Comparison of ENCODE assay signal across 25 mouse cellular contexts in genomic region chr4:142188501-142188900, GRCm38 (mm10). TPM values are rescaled to one million over a fixed set of nuclear protein-coding genes. Genes with fewer than 3 reads are reported as not detected.
A peak's percentile ranks its signal among the peaks of the same experiment; 100 is the strongest.
DNase-seq lines count a peak whose midpoint lies in the region; ATAC-seq and TF ChIP-seq lines count a peak whose summit lies in the region.
"Had no signal": no experiment of that assay in that cellular context is flagged by ENCODE, and none has a peak within 500 bp of the region (broad histone marks: within the 10 kb centered on the region; RNA-seq: fewer than 3 reads in every experiment).

No protein-coding gene starts in this region.

- no peak for ATAC-seq in hindbrain, embryonic 13.5 days (ENCODE audit: low FRiP score)
- ATAC-seq in hindbrain, embryonic 12.5 days (ENCODE audit: low FRiP score): no peak
- no peak for ATAC-seq in midbrain, postnatal 0 days (ENCODE audit: low FRiP score)
- no peak for ATAC-seq in midbrain, embryonic 16.5 days
- ATAC-seq: forebrain, postnatal 0 days; Patski had no signal

- TF ChIP-seq CTCF in midbrain, postnatal 0 days (IDR thresholded peaks at IDR 0.05): no peak

- H3K27ac ChIP-seq in hindbrain, embryonic 13.5 days: peak overlapping the region; percentile 8; the same call in 1 of the 2 replicates
- no peak overlapping the region for H3K27ac ChIP-seq in hindbrain, embryonic 12.5 days
- peak overlapping the region; percentile 38; the same call in 1 of the 2 replicates for H3K27ac ChIP-seq in midbrain, postnatal 0 days (ENCODE audit: low read depth, low read length)
- no peak overlapping the region; the same call in 1 of the 2 replicates for H3K27ac ChIP-seq in midbrain, embryonic 16.5 days (ENCODE audit: low read length)
- H3K27ac ChIP-seq: forebrain, embryonic 10.5 days; gastrocnemius, adult 2 months; heart, embryonic 15.5 days; hindbrain, embryonic 10.5 days; hindbrain, embryonic 15.5 days had no signal

- H3K27me3 ChIP-seq in hindbrain, embryonic 13.5 days: no peaks in the 10 kb centered on the region
- H3K27me3 ChIP-seq in hindbrain, embryonic 12.5 days: no peaks in the 10 kb centered on the region
- H3K27me3 ChIP-seq in midbrain, postnatal 0 days (ENCODE audit: insufficient read depth, low read length): no peaks in the 10 kb centered on the region
- H3K27me3 ChIP-seq in midbrain, embryonic 16.5 days (ENCODE audit: control insufficient read depth, insufficient read depth, low read depth, low read length): no peaks in the 10 kb centered on the region
- H3K27me3 ChIP-seq: heart, embryonic 12.5 days; heart, embryonic 15.5 days; hindbrain, embryonic 15.5 days; Patski had no signal

- peaks cover 16% of the 10 kb centered on the region for H3K4me1 ChIP-seq in hindbrain, embryonic 13.5 days (replicated peaks)
- peaks cover 12% of the 10 kb centered on the region; the same call in 1 of the 2 replicates for H3K4me1 ChIP-seq in hindbrain, embryonic 12.5 days
- H3K4me1 ChIP-seq in midbrain, postnatal 0 days (ENCODE audit: insufficient read depth, low read length): no peaks in the 10 kb centered on the region
- H3K4me1 ChIP-seq in midbrain, embryonic 16.5 days (ENCODE audit: control insufficient read depth, insufficient read depth, low read length): peaks cover 7% of the 10 kb centered on the region; the same call in 1 of the 2 replicates

- 85% methylated on average over 2 of the region's 2 CpGs for WGBS in hindbrain, embryonic 13.5 days
- WGBS in hindbrain, embryonic 12.5 days: 72% methylated on average over 2 of the region's 2 CpGs
- WGBS in midbrain, postnatal 0 days: 75% methylated on average over 2 of the region's 2 CpGs
- WGBS in midbrain, embryonic 16.5 days: 72% methylated on average over 2 of the region's 2 CpGs

- no peak overlapping the region for H3K4me2 ChIP-seq in hindbrain, embryonic 13.5 days
- H3K4me2 ChIP-seq in hindbrain, embryonic 12.5 days (replicated peaks): no peak overlapping the region
- H3K4me2 ChIP-seq in midbrain, postnatal 0 days (ENCODE audit: low read depth, low read length, poor library complexity, severe bottlenecking): no peak overlapping the region
- H3K4me2 ChIP-seq in midbrain, embryonic 16.5 days (ENCODE audit: low read length): no peak overlapping the region
- H3K4me2 ChIP-seq: heart, embryonic 12.5 days; heart, embryonic 15.5 days; hindbrain, embryonic 15.5 days had no signal

- no peaks in the 10 kb centered on the region for H3K9me3 ChIP-seq in hindbrain, embryonic 13.5 days
- no peaks in the 10 kb centered on the region for H3K9me3 ChIP-seq in hindbrain, embryonic 12.5 days (replicated peaks)
- H3K9me3 ChIP-seq in midbrain, postnatal 0 days (ENCODE audit: low read length): no peaks in the 10 kb centered on the region
- no peaks in the 10 kb centered on the region for H3K9me3 ChIP-seq in midbrain, embryonic 16.5 days (replicated peaks; ENCODE audit: control insufficient read depth, low read length, poor library complexity, severe bottlenecking)
- H3K9me3 ChIP-seq: heart, embryonic 12.5 days; heart, embryonic 15.5 days; hindbrain, embryonic 15.5 days had no signal

- no peaks in the 10 kb centered on the region for H3K36me3 ChIP-seq in hindbrain, embryonic 13.5 days
- H3K36me3 ChIP-seq in hindbrain, embryonic 12.5 days: no peaks in the 10 kb centered on the region
- peaks cover 3% of the 10 kb centered on the region; the same call in 1 of the 2 replicates for H3K36me3 ChIP-seq in midbrain, postnatal 0 days (ENCODE audit: insufficient read depth, low read length)
- H3K36me3 ChIP-seq in midbrain, embryonic 16.5 days (ENCODE audit: control insufficient read depth, insufficient read depth, low read length): no peaks in the 10 kb centered on the region
- H3K36me3 ChIP-seq: heart, embryonic 15.5 days; hindbrain, embryonic 15.5 days had no signal

- intact Hi-C loops in left cerebral cortex, postnatal 4 days (cut with DNase I): no loop called here

- peak; percentile 73 to 78 for DNase-seq in cerebellum, postnatal 10 days
- no peak for DNase-seq in cerebellum, postnatal 36 days
- DNase-seq in left cerebral cortex, postnatal 4 days: peak; percentile 31
- DNase-seq in left cerebral cortex, adult 8-10 months (ENCODE audit: low spot score in 2 of 2): no peak
- DNase-seq in midbrain, postnatal 0 days (ENCODE audit: low spot score): no peak
- DNase-seq: adrenal gland, postnatal 10 days; adrenal gland, postnatal 36 days; cerebellum, adult 18-20 months; cerebellum, adult 9-10 months; cerebellum, postnatal 25 days; forebrain, postnatal 0 days; gastrocnemius, adult 2 months; gastrocnemius, postnatal 25 days; heart, adult 18-20 months; heart, postnatal 10 days; heart, postnatal 36 days had no signal

- H3K4me3 ChIP-seq in hindbrain, embryonic 13.5 days: no peak overlapping the region
- no peak overlapping the region for H3K4me3 ChIP-seq in hindbrain, embryonic 12.5 days
- H3K4me3 ChIP-seq in midbrain, postnatal 0 days (ENCODE audit: low read depth, low read length): no peak overlapping the region
- no peak overlapping the region for H3K4me3 ChIP-seq in midbrain, embryonic 16.5 days (ENCODE audit: low read depth, low read length)
- H3K4me3 ChIP-seq: forebrain, embryonic 10.5 days; gastrocnemius, adult 2 months; heart, embryonic 12.5 days; heart, embryonic 15.5 days; hindbrain, embryonic 10.5 days; hindbrain, embryonic 15.5 days had no signal

- no peak overlapping the region for H3K9ac ChIP-seq in hindbrain, embryonic 13.5 days
- H3K9ac ChIP-seq in hindbrain, embryonic 12.5 days: no peak overlapping the region
- H3K9ac ChIP-seq in midbrain, postnatal 0 days (replicated peaks; ENCODE audit: low read length, poor library complexity, severe bottlenecking): no peak overlapping the region; the same call in 1 of the 2 replicates
- H3K9ac ChIP-seq in midbrain, embryonic 16.5 days (ENCODE audit: low read depth, low read length): no peak overlapping the region
- H3K9ac ChIP-seq: forebrain, postnatal 0 days; heart, embryonic 12.5 days; heart, embryonic 15.5 days; hindbrain, embryonic 15.5 days had no signal

RNA-seq across cellular contexts. Expression of gene Kazn, which starts 50.7 kb away (rescaled TPM):
- polyA plus RNA-seq in hindbrain, embryonic 13.5 days (2015; fragmentation: Nextera tagmentation; extraction: Ambion mirVana): 17.9 and 19.1 TPM in 2 replicates
- 20.6 and 22.4 TPM in 2 replicates for polyA plus RNA-seq in hindbrain, embryonic 12.5 days (2016; fragmentation: Nextera tagmentation; extraction: Ambion mirVana)
- total RNA-seq in left cerebral cortex, postnatal 4 days (2021): 10 to 100 TPM; 68.9 to 70.4 TPM
- total RNA-seq in left cerebral cortex, adult 8-10 months (2022): 100 to 1,000 TPM in 2 of 4 experiments, 10 to 100 TPM in 2; 91.5 to 107 (median 100) TPM
- total RNA-seq in midbrain, postnatal 0 days (2014; rRNA removed): 70.2 and 87.2 TPM in 2 replicates
- 23.6 and 25.6 TPM in 2 replicates for polyA plus RNA-seq in midbrain, postnatal 0 days (2015; fragmentation: Nextera tagmentation; extraction: Ambion mirVana)
- polyA plus RNA-seq in midbrain, embryonic 16.5 days (2015; fragmentation: Nextera tagmentation; extraction: Ambion mirVana): 29.3 and 32.1 TPM in 2 replicates

Comparison
In these comparisons a context has a peak if more than half of its experiments do, and no peak if none do; other contexts are left out.
1. DNase-seq: peak in cerebellum, postnatal 10 days (2 of 2) and left cerebral cortex, postnatal 4 days (single experiment); none in cerebellum, postnatal 36 days (0 of 2), left cerebral cortex, adult 8-10 months (0 of 2) and midbrain, postnatal 0 days (single experiment).
2. H3K27ac ChIP-seq: peak in hindbrain, embryonic 13.5 days (single experiment) and midbrain, postnatal 0 days (single experiment); none in hindbrain, embryonic 12.5 days (single experiment) and midbrain, embryonic 16.5 days (single experiment).